Mouse (Mus musculus) limb, embryonic 15.5 days (tissue): Measurements from ENCODE around the gene 1700088E04Rik. TPM values are rescaled to one million over a fixed set of nuclear protein-coding genes. Genes with fewer than 3 reads are reported as not detected.

ENCODE experiments used
- ATAC-seq: fragments of 200-750 bp; cut with Nextera tagmentation; 2 replicates; pipeline ENCODE4 v1.8.0; 2017; ENCODE audit warnings: low read depth, moderate TSS enrichment; ENCODE audit not compliant: insufficient number of reproducible peaks, low FRiP score, low TSS enrichment
- H3K27ac ChIP-seq: fragments of 300-500 bp; sonication (generic); 2 replicates; pipeline ENCODE4 v1.5.1; 2015; ENCODE audit warnings: moderate library complexity, mild to moderate bottlenecking, inconsistent platforms
- H3K27me3 ChIP-seq: fragments of 300-500 bp; sonication (generic); 2 replicates; pipeline ENCODE4 v1.6.1; 2015; ENCODE audit warnings: inconsistent platforms
- H3K36me3 ChIP-seq: fragments of 300-500 bp; sonication (generic); 2 replicates; pipeline ENCODE4 v1.6.1; 2015; ENCODE audit warnings: inconsistent platforms
- H3K4me1 ChIP-seq: fragments of 300-500 bp; sonication (generic); 2 replicates; pipeline ENCODE4 v1.6.1; 2015; ENCODE audit warnings: inconsistent platforms
- H3K4me2 ChIP-seq: fragments of 300-500 bp; sonication (generic); 2 replicates; pipeline ENCODE4 v1.6.1; 2015; ENCODE audit warnings: mild to moderate bottlenecking, inconsistent platforms
- H3K4me3 ChIP-seq: fragments of 300-500 bp; sonication (generic); 2 replicates; pipeline ENCODE4 v1.5.1; 2015; ENCODE audit warnings: mild to moderate bottlenecking, inconsistent platforms
- H3K9ac ChIP-seq: fragments of 300-500 bp; sonication (generic); 2 replicates; pipeline ENCODE4 v1.6.1; 2015; ENCODE audit warnings: inconsistent platforms
- H3K9me3 ChIP-seq: fragments of 300-500 bp; sonication (generic); 2 replicates; pipeline ENCODE4 v1.6.1; 2016; ENCODE audit warnings: inconsistent platforms
- WGBS: fragments of 180-500 bp; shearing (Covaris S2); methylation state at CpG from one replicate; pipeline ENCODE4 v1.1.7; 2015; 5-methylcytosine and 5-hydroxymethylcytosine counted together
- polyA plus RNA-seq: library from polyadenylated mRNA; unstranded; fragments of >200 nt; fragmentation: Nextera tagmentation; extraction: Ambion mirVana; gene quantifications from 2 replicates; pipeline ENCODE4 v1.2.1, GENCODE M21; 2015

Gene 1700088E04Rik
- polyA plus RNA-seq, 1 experiment from 2014 or later: 6.3 TPM

GRCm38 (mm10) chr15:79148533-79148932 lies 7.5 kb upstream of the 1700088E04Rik start:
- H3K27ac ChIP-seq: no peak overlapping the region

DNA sequence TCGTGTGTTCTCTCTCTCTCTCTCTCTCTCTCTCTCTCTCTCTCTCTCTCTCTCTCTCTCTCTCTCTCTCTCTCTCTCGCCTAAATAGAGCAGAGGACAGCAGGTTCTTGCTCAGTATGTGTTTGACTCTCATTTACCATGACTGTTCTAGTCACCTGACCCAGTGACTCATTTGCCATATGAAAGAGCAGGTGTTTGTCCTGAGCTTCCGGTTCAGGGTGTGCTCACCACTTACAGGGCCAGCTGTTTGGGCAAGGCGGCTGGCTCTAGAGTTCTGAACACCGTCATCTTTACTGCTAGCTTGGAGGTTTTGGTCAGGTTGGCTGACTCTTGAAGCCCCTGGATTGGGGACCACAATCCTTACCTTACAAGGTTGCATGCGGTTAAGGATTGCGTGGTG lies 4.5 kb upstream of the 1700088E04Rik start:
- Histone ChIP-seq H3K4me1 (peaks cover 15% of the 10 kb centered on the region), H3K36me3 (peaks cover 62% of the 10 kb centered on the region), H3K4me3 (no peak overlapping the region), H3K27ac (no peak overlapping the region), H3K9ac (no peak overlapping the region), H3K27me3 (no peaks in the 10 kb centered on the region), H3K9me3 (no peaks in the 10 kb centered on the region), H3K4me2 (no peak overlapping the region)
- 86% methylated on average over 7 of the region's 7 CpGs for WGBS
- no peak for ATAC-seq

More at GRCm38 (mm10) chr15:79148533-79148932, 7.5 kb upstream of the 1700088E04Rik start:
- Histone ChIP-seq H3K4me2 (no peak overlapping the region), H3K36me3 (peaks cover 91% of the 10 kb centered on the region), H3K27me3 (no peaks in the 10 kb centered on the region), H3K4me3 (no peak overlapping the region), H3K9me3 (no peaks in the 10 kb centered on the region), H3K9ac (no peak overlapping the region), H3K4me1 (0 out of 2 replicates have a peak, but pooled peaks cover 7% of the 10 kb centered on the region)
- 43% methylated on average over 7 of the region's 7 CpGs for WGBS
- ATAC-seq: 0 out of 2 replicates have a peak, but pooled peaks have one; percentile 56

- H3K27me3 ChIP-seq: no peaks in the 10 kb centered on the region
- peaks cover 18% of the 10 kb centered on the region for H3K4me1 ChIP-seq
- no peaks in the 10 kb centered on the region for H3K9me3 ChIP-seq
- no peak overlapping the region for H3K4me3 ChIP-seq
- ATAC-seq: no peak
- peaks cover 51% of the 10 kb centered on the region for H3K36me3 ChIP-seq
- WGBS: 60% methylated on average over 8 of the region's 8 CpGs
- H3K4me2 ChIP-seq: no peak overlapping the region
- H3K9ac ChIP-seq: no peak overlapping the region
- peak overlapping the region; percentile 50; the same call in 1 of the 2 replicates for H3K27ac ChIP-seq
These were observed 3.0 kb upstream of the 1700088E04Rik start for GRCm38 (mm10) chr15:79144021-79144420.

- Histone ChIP-seq H3K9ac (no peak overlapping the region), H3K4me1 (peaks cover 18% of the 10 kb centered on the region), H3K27me3 (no peaks in the 10 kb centered on the region), H3K36me3 (peaks cover 44% of the 10 kb centered on the region), H3K9me3 (no peaks in the 10 kb centered on the region), H3K27ac (no peak overlapping the region), H3K4me2 (no peak overlapping the region), H3K4me3 (no peak overlapping the region)
- 85% methylated on average over 12 of the region's 12 CpGs for WGBS
- no peak for ATAC-seq
These were observed 2.3 kb upstream of the 1700088E04Rik start for GRCm38 (mm10) chr15:79143316-79143715.

DNA sequence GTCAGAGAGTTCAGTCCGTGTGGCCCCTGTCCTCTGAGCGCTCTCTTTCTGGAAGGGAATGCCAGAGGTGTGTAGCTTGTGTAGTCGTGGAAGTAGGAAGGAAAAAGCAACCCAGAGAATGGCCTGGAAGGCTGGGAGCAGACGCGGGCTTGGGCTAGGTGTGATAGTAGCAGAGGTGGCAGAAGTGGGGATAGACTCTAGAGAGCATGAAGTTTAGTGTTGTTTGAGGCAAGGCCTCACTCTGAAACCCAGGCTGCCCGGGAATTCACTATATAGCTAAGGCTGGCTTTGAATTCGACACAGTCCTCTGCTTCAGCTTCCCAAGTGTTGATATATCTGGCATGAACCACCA lies 489 bp upstream of the 1700088E04Rik start:
- 1% methylated on average over 7 of the region's 7 CpGs for WGBS
- peaks cover 26% of the 10 kb centered on the region for H3K36me3 ChIP-seq
- no peaks in the 10 kb centered on the region for H3K27me3 ChIP-seq
- peak overlapping the region; percentile 54; the same call in 1 of the 2 replicates for H3K27ac ChIP-seq
- peaks cover 18% of the 10 kb centered on the region for H3K4me1 ChIP-seq
- ATAC-seq: no peak
- no peaks in the 10 kb centered on the region for H3K9me3 ChIP-seq
- peak overlapping the region; percentile 78 for H3K9ac ChIP-seq
- H3K4me2 ChIP-seq: peak overlapping the region; percentile 83
- peak overlapping the region; percentile 86 for H3K4me3 ChIP-seq

- Histone ChIP-seq H3K27me3 (no peaks in the 10 kb centered on the region), H3K9ac (no peak overlapping the region), H3K4me2 (no peak overlapping the region), H3K36me3 (peaks cover 11% of the 10 kb centered on the region), H3K4me3 (no peak overlapping the region), H3K9me3 (no peaks in the 10 kb centered on the region), H3K27ac (no peak overlapping the region), H3K4me1 (peaks cover 36% of the 10 kb centered on the region)
- WGBS: 62% methylated on average over 10 of the region's 10 CpGs
- ATAC-seq: no peak
These were observed 1.4 kb downstream of the 1700088E04Rik start for GRCm38 (mm10) chr15:79139640-79140039.

DNA sequence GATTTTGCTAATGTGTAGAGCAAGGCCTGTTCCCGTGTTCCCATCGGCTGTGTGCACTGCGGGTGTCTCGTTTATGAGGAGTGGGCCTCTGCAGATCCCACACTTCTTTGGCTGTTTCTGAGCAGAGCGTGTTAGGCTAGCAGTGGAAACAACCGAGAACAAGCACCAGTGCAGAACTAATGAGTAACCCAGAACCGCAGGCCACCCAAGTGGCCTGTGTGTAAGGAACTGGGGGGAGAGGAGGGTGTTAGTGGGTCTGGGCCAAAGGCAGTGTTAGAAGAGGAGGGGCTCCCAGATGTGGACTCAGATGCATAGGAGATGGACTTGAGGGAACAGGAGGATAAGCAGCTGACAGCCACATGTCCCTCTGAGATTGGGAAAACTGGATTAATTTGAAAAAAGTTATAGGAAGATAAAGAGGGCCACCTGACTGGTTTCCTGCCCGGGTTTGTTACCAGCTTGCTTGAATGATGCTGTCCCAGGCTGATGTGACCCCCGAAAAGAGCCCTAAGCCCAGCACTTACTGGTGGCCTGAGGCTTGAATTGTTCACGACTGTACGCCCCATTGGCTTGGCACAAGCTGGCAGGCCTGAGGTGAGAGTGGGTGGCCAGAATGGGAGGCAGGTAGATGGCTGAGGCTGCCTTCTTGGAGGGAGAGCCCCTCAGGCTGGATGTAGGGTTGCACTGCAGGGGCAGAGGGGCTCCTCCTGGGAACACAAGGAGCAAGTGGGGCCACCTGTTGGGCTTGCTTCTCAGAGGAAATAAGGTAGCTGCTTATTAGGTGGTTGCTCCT lies 5.1 kb downstream of the 1700088E04Rik start:
- Histone ChIP-seq H3K36me3 (peaks cover 33% of the 10 kb centered on the region), H3K9ac (no peak overlapping the region), H3K27me3 (no peaks in the 10 kb centered on the region), H3K4me3 (no peak overlapping the region), H3K9me3 (no peaks in the 10 kb centered on the region), H3K27ac (peak overlapping the region; percentile 69), H3K4me1 (peaks cover 24% of the 10 kb centered on the region), H3K4me2 (no peak overlapping the region)
- WGBS: 40% methylated on average over 11 of the region's 11 CpGs
- ATAC-seq: peak; percentile 57; the same call in 1 of the 2 replicates

DNA sequence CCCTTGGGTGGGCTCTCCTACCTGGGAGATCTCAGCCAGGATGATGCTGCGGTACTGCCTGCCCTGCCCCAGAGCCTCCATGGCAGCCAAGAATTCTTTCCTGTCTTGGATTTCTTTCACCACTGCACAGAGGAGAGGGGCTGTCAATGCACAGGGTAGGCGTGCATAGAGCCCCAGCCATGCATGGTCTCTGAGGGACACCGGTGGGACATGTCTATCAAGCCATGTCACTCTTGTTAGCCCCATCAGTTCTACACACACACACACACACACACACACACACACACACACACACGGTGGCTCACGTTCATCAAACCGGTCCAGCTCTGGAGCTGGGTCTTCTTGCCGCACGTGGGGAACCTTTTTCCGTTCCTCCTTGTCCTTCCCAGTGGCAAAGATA lies 5.7 kb downstream of the 1700088E04Rik start:
- Histone ChIP-seq H3K36me3 (peaks cover 39% of the 10 kb centered on the region), H3K4me1 (peaks cover 21% of the 10 kb centered on the region), H3K9me3 (no peaks in the 10 kb centered on the region), H3K4me2 (no peak overlapping the region), H3K9ac (no peak overlapping the region), H3K4me3 (no peak overlapping the region), H3K27ac (peak overlapping the region; percentile 69), H3K27me3 (no peaks in the 10 kb centered on the region)
- no peak for ATAC-seq
- WGBS: 57% methylated on average over 9 of the region's 9 CpGs

- 83% methylated on average over 9 of the region's 9 CpGs for WGBS
- Histone ChIP-seq H3K4me3 (no peak overlapping the region), H3K27ac (peak overlapping the region; percentile 69), H3K36me3 (peaks cover 46% of the 10 kb centered on the region), H3K9me3 (no peaks in the 10 kb centered on the region), H3K27me3 (no peaks in the 10 kb centered on the region), H3K9ac (no peak overlapping the region), H3K4me2 (no peak overlapping the region), H3K4me1 (peaks cover 22% of the 10 kb centered on the region)
- ATAC-seq: no peak
These were observed 6.4 kb downstream of the 1700088E04Rik start for GRCm38 (mm10) chr15:79134496-79135270.

- H3K4me2 ChIP-seq: no peak overlapping the region
- no peaks in the 10 kb centered on the region for H3K27me3 ChIP-seq
- no peak for ATAC-seq
- H3K36me3 ChIP-seq: peaks cover 58% of the 10 kb centered on the region
- peaks cover 22% of the 10 kb centered on the region for H3K4me1 ChIP-seq
- no peaks in the 10 kb centered on the region for H3K9me3 ChIP-seq
- WGBS: 82% methylated on average over 6 of the region's 6 CpGs
- no peak overlapping the region for H3K4me3 ChIP-seq
- H3K9ac ChIP-seq: no peak overlapping the region
- no peak overlapping the region for H3K27ac ChIP-seq
These were observed 7.8 kb downstream of the 1700088E04Rik start for GRCm38 (mm10) chr15:79133191-79133661.

DNA sequence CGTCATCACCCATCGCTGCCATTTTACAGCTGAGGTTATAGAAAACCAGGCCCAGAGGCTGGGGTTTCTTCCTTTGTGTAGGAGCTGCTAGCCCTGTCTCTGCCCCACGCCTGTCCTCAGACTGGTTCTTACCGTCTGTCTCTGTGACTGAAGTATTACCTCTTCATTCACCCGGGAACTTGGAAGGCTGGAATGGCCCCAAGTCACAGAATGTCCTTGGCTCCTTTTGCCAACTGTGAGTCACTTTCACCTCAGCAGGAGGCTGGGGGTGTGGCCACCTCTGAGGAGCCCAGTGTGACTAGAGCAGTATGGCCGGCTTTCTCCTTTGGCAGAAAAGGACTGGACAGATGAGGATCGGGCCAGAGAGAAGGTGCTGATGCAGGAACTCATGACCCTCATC lies 9.6 kb downstream of the 1700088E04Rik start:
- WGBS: 59% methylated on average over 7 of the region's 7 CpGs
- no peak for ATAC-seq
- Histone ChIP-seq H3K4me1 (peaks cover 22% of the 10 kb centered on the region), H3K27me3 (no peaks in the 10 kb centered on the region), H3K4me2 (no peak overlapping the region), H3K9ac (no peak overlapping the region), H3K4me3 (no peak overlapping the region), H3K27ac (0 out of 2 replicates have a peak overlapping the region, but pooled peaks have one; percentile 33), H3K9me3 (no peaks in the 10 kb centered on the region), H3K36me3 (peaks cover 76% of the 10 kb centered on the region)

- Histone ChIP-seq H3K4me2 (no peak overlapping the region), H3K9me3 (no peaks in the 10 kb centered on the region), H3K4me3 (no peak overlapping the region), H3K4me1 (peaks cover 16% of the 10 kb centered on the region), H3K27me3 (no peaks in the 10 kb centered on the region), H3K27ac (peak overlapping the region; percentile 33; the same call in 1 of the 2 replicates), H3K9ac (no peak overlapping the region), H3K36me3 (peaks cover 82% of the 10 kb centered on the region)
- no peak for ATAC-seq
- WGBS: 78% methylated on average over 10 of the region's 10 CpGs
These were observed 10.3 kb downstream of the 1700088E04Rik start for GRCm38 (mm10) chr15:79130782-79131181.
